Mouse (Mus musculus) kidney, embryonic 16.5 days (tissue): ENCODE data around the gene Fam187a. TPM values are rescaled to one million over a fixed set of nuclear protein-coding genes. Genes with fewer than 3 reads are reported as not detected.

Experiments used
- ATAC-seq: fragments of 200-750 bp; cut with Nextera tagmentation; 2 replicates; pipeline ENCODE4 v1.8.0; 2017; ENCODE audit warnings: moderate TSS enrichment; ENCODE audit not compliant: low FRiP score, low TSS enrichment
- H3K27ac ChIP-seq: fragments of 300-500 bp; sonication (generic); 2 replicates; pipeline ENCODE4 v1.5.1; 2014; ENCODE audit warnings: low read length
- H3K27me3 ChIP-seq: fragments of 300-500 bp; sonication (generic); 2 replicates; pipeline ENCODE4 v1.6.1; 2014; ENCODE audit warnings: low read length, control low read depth, mixed read lengths; ENCODE audit not compliant: insufficient read depth
- H3K36me3 ChIP-seq: fragments of 300-500 bp; sonication (generic); 2 replicates; pipeline ENCODE4 v1.6.1; 2014; ENCODE audit warnings: low read length, control low read depth, mixed read lengths; ENCODE audit not compliant: insufficient read depth
- H3K4me1 ChIP-seq: fragments of 300-500 bp; sonication (generic); 2 replicates; pipeline ENCODE4 v1.6.1; 2014; ENCODE audit warnings: low read length, control low read depth, mixed read lengths; ENCODE audit not compliant: insufficient read depth
- H3K4me2 ChIP-seq: fragments of 300-500 bp; sonication (generic); replicated peaks from 2 replicates; pipeline ENCODE4 v1.6.1; 2014; ENCODE audit warnings: low read depth, low read length
- H3K4me3 ChIP-seq: fragments of 300-500 bp; sonication (generic); 2 replicates; pipeline ENCODE4 v1.5.1; 2014; ENCODE audit warnings: mild to moderate bottlenecking, low read length
- H3K9ac ChIP-seq: fragments of 300-500 bp; sonication (generic); replicated peaks from 2 replicates; pipeline ENCODE4 v1.6.1; 2014; ENCODE audit warnings: low read length
- H3K9me3 ChIP-seq: fragments of 300-500 bp; sonication (generic); 2 replicates; pipeline ENCODE4 v1.6.1; 2016; ENCODE audit warnings: low read length, control low read depth
- WGBS: fragments of 180-500 bp; shearing (Covaris S2); extraction: QIAGEN DNeasy Blood & Tissue Kit; methylation state at CpG from one replicate; pipeline ENCODE4 v1.1.7; 2014; 5-methylcytosine and 5-hydroxymethylcytosine counted together
- polyA plus RNA-seq: library from polyadenylated mRNA; unstranded; fragments of >200 nt; fragmentation: Nextera tagmentation; extraction: Ambion mirVana; gene quantifications from 2 replicates; pipeline ENCODE4 v1.2.1, GENCODE M21; 2015

Gene Fam187a
- polyA plus RNA-seq, 1 experiment from 2014 or later, result not detected

- Histone ChIP-seq H3K27ac (no peak overlapping the region), H3K27me3 (no peaks in the 10 kb centered on the region), H3K36me3 (peaks cover 88% of the 10 kb centered on the region), H3K9ac (no peak overlapping the region), H3K4me1 (no peaks in the 10 kb centered on the region), H3K4me3 (no peak overlapping the region), H3K9me3 (no peaks in the 10 kb centered on the region), H3K4me2 (no peak overlapping the region)
- no peak for ATAC-seq
- 78% methylated on average over 7 of the region's 7 CpGs for WGBS
Observed at GRCm38 (mm10) chr11:102911376-102911775, 26.4 kb downstream of the Fam187a start.

- H3K4me2 ChIP-seq, result no peak overlapping the region
- no peaks in the 10 kb centered on the region for H3K4me1 ChIP-seq
- ATAC-seq, result no peak
- H3K36me3 ChIP-seq, result peaks cover 50% of the 10 kb centered on the region
- H3K27ac ChIP-seq, result no peak overlapping the region
- no peaks in the 10 kb centered on the region for H3K9me3 ChIP-seq
- no peak overlapping the region for H3K9ac ChIP-seq
- no peak overlapping the region for H3K4me3 ChIP-seq
- 92% methylated on average over 9 of the region's 9 CpGs for WGBS
- no peaks in the 10 kb centered on the region for H3K27me3 ChIP-seq
Observed at GRCm38 (mm10) chr11:102915380-102915779, 30.4 kb downstream of the Fam187a start.

- no peaks in the 10 kb centered on the region for H3K9me3 ChIP-seq
- no peak for ATAC-seq
- H3K9ac ChIP-seq, result no peak overlapping the region
- H3K27me3 ChIP-seq, result no peaks in the 10 kb centered on the region
- H3K4me2 ChIP-seq, result no peak overlapping the region
- no peak overlapping the region for H3K4me3 ChIP-seq
- H3K27ac ChIP-seq, result no peak overlapping the region
- H3K36me3 ChIP-seq, result peaks cover 33% of the 10 kb centered on the region
- WGBS, result 82% methylated on average over 4 of the region's 4 CpGs
- H3K4me1 ChIP-seq, result peaks cover 13% of the 10 kb centered on the region; the same call in 1 of the 2 replicates
Observed at GRCm38 (mm10) chr11:102918077-102918476, 33.1 kb downstream of the Fam187a start.

GRCm38 (mm10) chr11:102921491-102921890, 36.5 kb downstream of the Fam187a start:
- 77% methylated on average over 6 of the region's 6 CpGs for WGBS

GRCm38 (mm10) chr11:102924557-102925350, 39.8 kb downstream of the Fam187a start, which contains the start of gene Kif18b:
Kif18b (minus strand) TSS chr11:102925124.
- under 1% methylated on average over 62 of the region's 62 CpGs for WGBS
- Histone ChIP-seq H3K4me2 (peak within 1 kb of the TSS; percentile 71), H3K27me3 (no peaks in the 10 kb centered on the region), H3K9me3 (no peaks in the 10 kb centered on the region), H3K36me3 (0 out of 2 replicates have a peak, but pooled peaks cover 3% of the 10 kb centered on the region), H3K27ac (peak within 1 kb of the TSS; percentile 98), H3K9ac (peak within 1 kb of the TSS; percentile 81), H3K4me3 (peak within 1 kb of the TSS; percentile 79), H3K4me1 (peaks cover 21% of the 10 kb centered on the region)
- ATAC-seq, result peak; percentile 95

More at GRCm38 (mm10) chr11:102921491-102921890, 36.5 kb downstream of the Fam187a start:
- no peak overlapping the region for H3K4me3 ChIP-seq
- no peak overlapping the region for H3K4me2 ChIP-seq
- H3K9me3 ChIP-seq, result no peaks in the 10 kb centered on the region
- no peak overlapping the region for H3K27ac ChIP-seq
- H3K4me1 ChIP-seq, result peaks cover 21% of the 10 kb centered on the region
- H3K9ac ChIP-seq, result peak overlapping the region; percentile 35; the same call in 1 of the 2 replicates
- no peaks in the 10 kb centered on the region for H3K27me3 ChIP-seq
- no peak for ATAC-seq
- H3K36me3 ChIP-seq, result 0 out of 2 replicates have a peak, but pooled peaks cover 3% of the 10 kb centered on the region

GRCm38 (mm10) chr11:102925351-102925717, 40.4 kb downstream of the Fam187a start:
- H3K4me3 ChIP-seq, result peak overlapping the region; percentile 79
- peak; percentile 62 for ATAC-seq
- WGBS, result 1% methylated on average over 10 of the region's 10 CpGs

GRCm38 (mm10) chr11:102930672-102931071, 45.7 kb downstream of the Fam187a start:
- Histone ChIP-seq H3K27me3 (no peaks in the 10 kb centered on the region), H3K4me2 (no peak overlapping the region), H3K4me1 (no peaks in the 10 kb centered on the region), H3K36me3 (no peaks in the 10 kb centered on the region), H3K4me3 (no peak overlapping the region), H3K27ac (no peak overlapping the region), H3K9ac (no peak overlapping the region), H3K9me3 (no peaks in the 10 kb centered on the region)
- 91% methylated on average over 10 of the region's 10 CpGs for WGBS
- ATAC-seq, result no peak

More at GRCm38 (mm10) chr11:102925351-102925717, 40.4 kb downstream of the Fam187a start:
- peak overlapping the region; percentile 71 for H3K4me2 ChIP-seq
- H3K9ac ChIP-seq, result peak overlapping the region; percentile 81
- H3K9me3 ChIP-seq, result no peaks in the 10 kb centered on the region
- H3K4me1 ChIP-seq, result peaks cover 21% of the 10 kb centered on the region
- no peaks in the 10 kb centered on the region for H3K27me3 ChIP-seq
- H3K36me3 ChIP-seq, result 0 out of 2 replicates have a peak, but pooled peaks cover 3% of the 10 kb centered on the region
- H3K27ac ChIP-seq, result peak overlapping the region; percentile 98

- H3K27ac ChIP-seq, result 0 out of 2 replicates have a peak overlapping the region, but pooled peaks have one; percentile 8
- 0 out of 2 replicates have a peak overlapping the region, but pooled peaks have one; percentile 3 for H3K4me2 ChIP-seq
- H3K4me1 ChIP-seq, result peaks cover 21% of the 10 kb centered on the region
- no peak overlapping the region for H3K9ac ChIP-seq
- WGBS, result 17% methylated on average over 4 of the region's 4 CpGs
- no peaks in the 10 kb centered on the region for H3K36me3 ChIP-seq
- peaks cover 20% of the 10 kb centered on the region for H3K27me3 ChIP-seq
- no peaks in the 10 kb centered on the region for H3K9me3 ChIP-seq
- peak; percentile 73 for ATAC-seq
- no peak overlapping the region for H3K4me3 ChIP-seq
Observed at GRCm38 (mm10) chr11:102936272-102936671, 51.3 kb downstream of the Fam187a start.
